Mouse (Mus musculus) hindbrain, embryonic 11.5 days (tissue): ENCODE results near the gene Gprc5b. TPM values are rescaled to one million over a fixed set of nuclear protein-coding genes. Genes with fewer than 3 reads are reported as not detected.
A peak's percentile ranks its signal among the peaks of the same experiment; 100 is the strongest.

ENCODE experiments used
- ATAC-seq: fragments of 200-750 bp; cut with Nextera tagmentation; 2 replicates; pipeline ENCODE4 v1.8.0; 2017; ENCODE audit warnings: mild to moderate bottlenecking, moderate TSS enrichment, moderate library complexity; ENCODE audit not compliant: low FRiP score
- DNase-seq: peaks from one replicate; pipeline ENCODE4 v3.0.0-alpha.2; 2015; ENCODE audit warnings: low spot score
- H3K27ac ChIP-seq: fragments of 300-500 bp; sonication (generic); 2 replicates; pipeline ENCODE4 v1.5.1; 2014; ENCODE audit warnings: mild to moderate bottlenecking, low read depth, low read length
- H3K27me3 ChIP-seq: fragments of 300-500 bp; sonication (generic); 2 replicates; pipeline ENCODE4 v1.6.1; 2014; ENCODE audit warnings: mild to moderate bottlenecking, low read length, moderate library complexity, mixed read lengths; ENCODE audit not compliant: control insufficient read depth, insufficient read depth
- H3K36me3 ChIP-seq: fragments of 300-500 bp; sonication (generic); 2 replicates; pipeline ENCODE4 v1.6.1; 2014; ENCODE audit warnings: mild to moderate bottlenecking, low read length, moderate library complexity, mixed read lengths; ENCODE audit not compliant: control insufficient read depth, insufficient read depth
- H3K4me1 ChIP-seq: fragments of 300-500 bp; sonication (generic); replicated peaks from 2 replicates; pipeline ENCODE4 v1.6.1; 2014; ENCODE audit warnings: low read length, mixed read lengths; ENCODE audit not compliant: control insufficient read depth, insufficient read depth
- H3K4me2 ChIP-seq: fragments of 300-500 bp; sonication (generic); replicated peaks from 2 replicates; pipeline ENCODE4 v1.6.1; 2014; ENCODE audit warnings: mild to moderate bottlenecking, low read depth, low read length
- H3K4me3 ChIP-seq: fragments of 300-500 bp; sonication (generic); 2 replicates; pipeline ENCODE4 v1.5.1; 2014; ENCODE audit warnings: low read depth, low read length
- H3K9ac ChIP-seq: fragments of 300-500 bp; sonication (generic); 2 replicates; pipeline ENCODE4 v1.6.1; 2014; ENCODE audit warnings: low read depth, low read length
- H3K9me3 ChIP-seq: fragments of 300-500 bp; sonication (generic); 2 replicates; pipeline ENCODE4 v1.6.1; 2016; ENCODE audit warnings: low read length; ENCODE audit not compliant: control insufficient read depth
- WGBS: fragments of 180-500 bp; shearing (Covaris S2); extraction: QIAGEN DNeasy Blood & Tissue Kit; methylation state at CpG from one replicate; pipeline ENCODE4 v1.1.7; 2014; 5-methylcytosine and 5-hydroxymethylcytosine counted together
- polyA plus RNA-seq: library from polyadenylated mRNA; unstranded; fragments of >200 nt; fragmentation: Nextera tagmentation; extraction: Ambion mirVana; gene quantifications from 2 replicates; pipeline ENCODE4 v1.2.1, GENCODE M21; 2014

The Gprc5b gene
- polyA plus RNA-seq, 1 experiment from 2014 or later: 30.3 TPM

- Histone ChIP-seq H3K4me3 (no peak overlapping the region), H3K9ac (no peak overlapping the region), H3K9me3 (no peaks in the 10 kb centered on the region), H3K36me3 (peaks cover 5% of the 10 kb centered on the region; the same call in 1 of the 2 replicates), H3K4me1 (peaks cover 5% of the 10 kb centered on the region; the same call in 1 of the 2 replicates), H3K4me2 (no peak overlapping the region), H3K27ac (no peak overlapping the region), H3K27me3 (no peaks in the 10 kb centered on the region)
- ATAC-seq (no peak), DNase-seq (no peak)
- WGBS: 82% methylated on average over 4 of the region's 4 CpGs
These were observed 21.6 kb downstream of the Gprc5b start for GRCm38 (mm10) chr7:118973377-118973776.

GRCm38 (mm10) chr7:118972306-118972705 lies 22.7 kb downstream of the Gprc5b start:
- WGBS: 51% methylated on average over 5 of the region's 5 CpGs
- peak; percentile 52 for ATAC-seq
- Histone ChIP-seq H3K27ac (no peak overlapping the region), H3K9me3 (no peaks in the 10 kb centered on the region), H3K4me2 (no peak overlapping the region), H3K4me1 (peaks cover 5% of the 10 kb centered on the region; the same call in 1 of the 2 replicates), H3K9ac (no peak overlapping the region), H3K27me3 (no peaks in the 10 kb centered on the region), H3K4me3 (no peak overlapping the region), H3K36me3 (peaks cover 3% of the 10 kb centered on the region; the same call in 1 of the 2 replicates)
- peak; percentile 69 for DNase-seq

- WGBS: 83% methylated on average over 8 of the region's 8 CpGs
- H3K27ac ChIP-seq: no peak overlapping the region
- no peak for ATAC-seq
- no peaks in the 10 kb centered on the region for H3K27me3 ChIP-seq
- H3K9ac ChIP-seq: no peak overlapping the region
- H3K4me1 ChIP-seq: peaks cover 5% of the 10 kb centered on the region; the same call in 1 of the 2 replicates
- no peak for DNase-seq
- no peaks in the 10 kb centered on the region for H3K9me3 ChIP-seq
- H3K36me3 ChIP-seq: peaks cover 3% of the 10 kb centered on the region; the same call in 1 of the 2 replicates
- H3K4me2 ChIP-seq: no peak overlapping the region
- H3K4me3 ChIP-seq: no peak overlapping the region
These were observed 23.5 kb downstream of the Gprc5b start for GRCm38 (mm10) chr7:118971499-118971898.

GRCm38 (mm10) chr7:118968870-118969269 lies 26.1 kb downstream of the Gprc5b start:
- no peak for ATAC-seq
- Histone ChIP-seq H3K27me3 (no peaks in the 10 kb centered on the region), H3K27ac (no peak overlapping the region), H3K4me2 (no peak overlapping the region), H3K9me3 (no peaks in the 10 kb centered on the region), H3K4me3 (no peak overlapping the region), H3K36me3 (no peaks in the 10 kb centered on the region), H3K4me1 (peaks cover 3% of the 10 kb centered on the region; the same call in 1 of the 2 replicates), H3K9ac (no peak overlapping the region)
- WGBS: 85% methylated on average over 3 of the region's 3 CpGs
- no peak for DNase-seq

- Histone ChIP-seq H3K27ac (no peak overlapping the region), H3K9me3 (no peaks in the 10 kb centered on the region), H3K36me3 (no peaks in the 10 kb centered on the region), H3K9ac (no peak overlapping the region), H3K4me1 (no peaks in the 10 kb centered on the region; the same call in 1 of the 2 replicates), H3K4me3 (no peak overlapping the region), H3K4me2 (no peak overlapping the region), H3K27me3 (no peaks in the 10 kb centered on the region)
- DNase-seq: no peak
- no peak for ATAC-seq
- 30% methylated on average over 7 of the region's 7 CpGs for WGBS
These were observed 29.8 kb downstream of the Gprc5b start for GRCm38 (mm10) chr7:118965198-118965597.

GRCm38 (mm10) chr7:118964777-118965176 lies 30.2 kb downstream of the Gprc5b start:
- H3K4me1 ChIP-seq: no peaks in the 10 kb centered on the region; the same call in 1 of the 2 replicates
- H3K9ac ChIP-seq: no peak overlapping the region
- H3K4me2 ChIP-seq: no peak overlapping the region
- ATAC-seq (no peak), DNase-seq (no peak)
- H3K27ac ChIP-seq: no peak overlapping the region
- H3K27me3 ChIP-seq: no peaks in the 10 kb centered on the region
- no peaks in the 10 kb centered on the region for H3K9me3 ChIP-seq
- H3K4me3 ChIP-seq: no peak overlapping the region
- WGBS: 9% methylated on average over 3 of the region's 3 CpGs
- no peaks in the 10 kb centered on the region for H3K36me3 ChIP-seq

- H3K9ac ChIP-seq: no peak overlapping the region
- WGBS: 79% methylated on average over 7 of the region's 7 CpGs
- H3K4me2 ChIP-seq: no peak overlapping the region
- no peaks in the 10 kb centered on the region for H3K9me3 ChIP-seq
- no peaks in the 10 kb centered on the region for H3K36me3 ChIP-seq
- no peak overlapping the region for H3K27ac ChIP-seq
- DNase-seq (no peak), ATAC-seq (no peak)
- no peaks in the 10 kb centered on the region for H3K4me1 ChIP-seq
- no peak overlapping the region for H3K4me3 ChIP-seq
- no peaks in the 10 kb centered on the region for H3K27me3 ChIP-seq
These were observed 35.8 kb downstream of the Gprc5b start for GRCm38 (mm10) chr7:118959209-118959608.

GRCm38 (mm10) chr7:118956616-118957246 lies 38.3 kb downstream of the Gprc5b start:
- 79% methylated on average over 4 of the region's 4 CpGs for WGBS
- Histone ChIP-seq H3K36me3 (no peaks in the 10 kb centered on the region), H3K9me3 (no peaks in the 10 kb centered on the region), H3K4me3 (no peak overlapping the region), H3K4me1 (no peaks in the 10 kb centered on the region), H3K27me3 (no peaks in the 10 kb centered on the region), H3K27ac (no peak overlapping the region), H3K9ac (no peak overlapping the region), H3K4me2 (no peak overlapping the region)
- no peak for DNase-seq
- no peak for ATAC-seq

GRCm38 (mm10) chr7:118954968-118955367 lies 40.0 kb downstream of the Gprc5b start:
- Histone ChIP-seq H3K9ac (no peak overlapping the region), H3K4me2 (no peak overlapping the region), H3K36me3 (no peaks in the 10 kb centered on the region), H3K9me3 (no peaks in the 10 kb centered on the region), H3K4me3 (no peak overlapping the region), H3K4me1 (no peaks in the 10 kb centered on the region), H3K27me3 (no peaks in the 10 kb centered on the region), H3K27ac (no peak overlapping the region)
- no peak for DNase-seq
- 81% methylated on average over 1 of the region's 1 CpGs for WGBS
- no peak for ATAC-seq
